Mouse (Mus musculus): Measurements from ENCODE around the gene Hexim1. TPM values are rescaled to one million over a fixed set of nuclear protein-coding genes. Genes with fewer than 3 reads are reported as not detected.

Gene Hexim1
- polyA plus RNA-seq, 1 experiment from 2014 or later: 3.4 TPM

- WGBS: 67% methylated on average over 6 of the region's 6 CpGs
Observed at GRCm38 (mm10) chr11:103081631-103082030, 34.4 kb upstream of the Hexim1 start.

GRCm38 (mm10) chr11:103093306-103093705, 22.7 kb upstream of the Hexim1 start:
- no peaks in the 10 kb centered on the region for H3K36me3 ChIP-seq (ENCODE audit: control insufficient read depth, insufficient read depth, low read length)
- 0 out of 4 replicates have a peak overlapping the region, but pooled peaks of 1 of the 2 experiments have one; percentile 14 for H3K27ac ChIP-seq (replicated peaks in 1 of 2; ENCODE audit: control insufficient read depth in 1 of 2, insufficient read depth in 1 of 2, low read depth in 2 of 2, low read length in 2 of 2)
- no peak for ATAC-seq (ENCODE audit: insufficient number of reproducible peaks, insufficient read depth, low FRiP score, low read depth)
- no peak overlapping the region for H3K4me2 ChIP-seq (ENCODE audit: low read length)
- peaks cover 42 to 51% of the 10 kb centered on the region in 2 experiments for H3K4me1 ChIP-seq (ENCODE audit: control insufficient read depth in 2 of 2, insufficient read depth in 2 of 2, low read length in 2 of 2)
- 69% methylated on average over 7 of the region's 7 CpGs for WGBS
- no peaks in the 10 kb centered on the region for H3K9me3 ChIP-seq (ENCODE audit: control insufficient read depth, low read length)
- no peak overlapping the region for H3K4me3 ChIP-seq (ENCODE audit: control insufficient read depth in 1 of 2, insufficient read depth in 1 of 2, low read depth in 1 of 2, low read length in 2 of 2)
- H3K9ac ChIP-seq (ENCODE audit: low read length): no peak overlapping the region
- H3K27me3 ChIP-seq (ENCODE audit: control insufficient read depth, insufficient read depth, low read length): no peaks in the 10 kb centered on the region

More at GRCm38 (mm10) chr11:103081631-103082030, 34.4 kb upstream of the Hexim1 start:
- Histone ChIP-seq H3K36me3 (ENCODE audit: control insufficient read depth, insufficient read depth, low read length) (peaks cover 12% of the 10 kb centered on the region), H3K9ac (ENCODE audit: low read length) (no peak overlapping the region), H3K9me3 (ENCODE audit: control insufficient read depth, low read length) (no peaks in the 10 kb centered on the region), H3K4me1 (ENCODE audit: control insufficient read depth in 2 of 2, insufficient read depth in 2 of 2, low read length in 2 of 2) (peaks cover 3 to 12% of the 10 kb centered on the region in 2 experiments; a peak in 3 of 4 replicates), H3K27me3 (ENCODE audit: control insufficient read depth, insufficient read depth, low read length) (0 out of 2 replicates have a peak, but pooled peaks cover 6% of the 10 kb centered on the region), H3K4me2 (ENCODE audit: low read length) (no peak overlapping the region), H3K4me3 (ENCODE audit: control insufficient read depth in 1 of 2, insufficient read depth in 1 of 2, low read depth in 1 of 2, low read length in 2 of 2) (no peak overlapping the region), H3K27ac (replicated peaks in 1 of 2; ENCODE audit: control insufficient read depth in 1 of 2, insufficient read depth in 1 of 2, low read depth in 2 of 2, low read length in 2 of 2) (no peak overlapping the region)
- no peak for ATAC-seq (ENCODE audit: insufficient number of reproducible peaks, insufficient read depth, low FRiP score, low read depth)

GRCm38 (mm10) chr11:103093862-103094833, 21.9 kb upstream of the Hexim1 start:
- ATAC-seq (ENCODE audit: insufficient number of reproducible peaks, insufficient read depth, low FRiP score, low read depth): peak; percentile 45; the same call in 1 of the 2 replicates
- H3K27me3 ChIP-seq (ENCODE audit: control insufficient read depth, insufficient read depth, low read length): no peaks in the 10 kb centered on the region
- H3K9ac ChIP-seq (ENCODE audit: low read length): no peak overlapping the region
- H3K27ac ChIP-seq (replicated peaks in 1 of 2; ENCODE audit: control insufficient read depth in 1 of 2, insufficient read depth in 1 of 2, low read depth in 2 of 2, low read length in 2 of 2): peak overlapping the region in 1 of 2 experiments; percentile 14; a peak in 2 of 4 replicates
- H3K36me3 ChIP-seq (ENCODE audit: control insufficient read depth, insufficient read depth, low read length): no peaks in the 10 kb centered on the region
- no peaks in the 10 kb centered on the region for H3K9me3 ChIP-seq (ENCODE audit: control insufficient read depth, low read length)
- 59% methylated on average over 20 of the region's 20 CpGs for WGBS
- no peak overlapping the region for H3K4me3 ChIP-seq (ENCODE audit: control insufficient read depth in 1 of 2, insufficient read depth in 1 of 2, low read depth in 1 of 2, low read length in 2 of 2)
- no peak overlapping the region for H3K4me2 ChIP-seq (ENCODE audit: low read length)
- H3K4me1 ChIP-seq (ENCODE audit: control insufficient read depth in 2 of 2, insufficient read depth in 2 of 2, low read length in 2 of 2): peaks cover 49 to 60% of the 10 kb centered on the region in 2 experiments

- 81% methylated on average over 9 of the region's 9 CpGs for WGBS
- H3K27ac ChIP-seq (replicated peaks in 1 of 2; ENCODE audit: control insufficient read depth in 1 of 2, insufficient read depth in 1 of 2, low read depth in 2 of 2, low read length in 2 of 2): peak overlapping the region; percentile 4 to 14; a peak in 2 of 4 replicates
- ATAC-seq (ENCODE audit: insufficient number of reproducible peaks, insufficient read depth, low FRiP score, low read depth): no peak
Observed at GRCm38 (mm10) chr11:103095107-103095670, 20.8 kb upstream of the Hexim1 start.

GRCm38 (mm10) chr11:103095801-103096200, 20.2 kb upstream of the Hexim1 start:
- H3K4me3 ChIP-seq (ENCODE audit: control insufficient read depth in 1 of 2, insufficient read depth in 1 of 2, low read depth in 1 of 2, low read length in 2 of 2): no peak overlapping the region
- H3K4me1 ChIP-seq (ENCODE audit: control insufficient read depth in 2 of 2, insufficient read depth in 2 of 2, low read length in 2 of 2): peaks cover 58 to 74% of the 10 kb centered on the region in 2 experiments
- H3K9ac ChIP-seq (ENCODE audit: low read length): no peak overlapping the region
- ATAC-seq (ENCODE audit: insufficient number of reproducible peaks, insufficient read depth, low FRiP score, low read depth): no peak
- H3K36me3 ChIP-seq (ENCODE audit: control insufficient read depth, insufficient read depth, low read length): no peaks in the 10 kb centered on the region
- H3K27me3 ChIP-seq (ENCODE audit: control insufficient read depth, insufficient read depth, low read length): no peaks in the 10 kb centered on the region
- no peak overlapping the region for H3K4me2 ChIP-seq (ENCODE audit: low read length)
- H3K27ac ChIP-seq (replicated peaks in 1 of 2; ENCODE audit: control insufficient read depth in 1 of 2, insufficient read depth in 1 of 2, low read depth in 2 of 2, low read length in 2 of 2): peak overlapping the region in 1 of 2 experiments; percentile 97; a peak in 2 of 4 replicates
- no peaks in the 10 kb centered on the region for H3K9me3 ChIP-seq (ENCODE audit: control insufficient read depth, low read length)
- WGBS: 74% methylated on average over 6 of the region's 6 CpGs

More at GRCm38 (mm10) chr11:103095107-103095670, 20.8 kb upstream of the Hexim1 start:
- no peaks in the 10 kb centered on the region for H3K36me3 ChIP-seq (ENCODE audit: control insufficient read depth, insufficient read depth, low read length)
- no peaks in the 10 kb centered on the region for H3K27me3 ChIP-seq (ENCODE audit: control insufficient read depth, insufficient read depth, low read length)
- no peak overlapping the region for H3K4me3 ChIP-seq (ENCODE audit: control insufficient read depth in 1 of 2, insufficient read depth in 1 of 2, low read depth in 1 of 2, low read length in 2 of 2)
- no peaks in the 10 kb centered on the region for H3K9me3 ChIP-seq (ENCODE audit: control insufficient read depth, low read length)
- H3K4me1 ChIP-seq (ENCODE audit: control insufficient read depth in 2 of 2, insufficient read depth in 2 of 2, low read length in 2 of 2): peaks cover 53 to 70% of the 10 kb centered on the region in 2 experiments
- H3K4me2 ChIP-seq (ENCODE audit: low read length): no peak overlapping the region
- H3K9ac ChIP-seq (ENCODE audit: low read length): no peak overlapping the region

- Histone ChIP-seq H3K36me3 (ENCODE audit: control insufficient read depth, insufficient read depth, low read length) (no peaks in the 10 kb centered on the region), H3K9ac (ENCODE audit: low read length) (peak overlapping the region; percentile 72), H3K4me1 (ENCODE audit: control insufficient read depth in 2 of 2, insufficient read depth in 2 of 2, low read length in 2 of 2) (peaks cover 66 to 79% of the 10 kb centered on the region in 2 experiments), H3K4me2 (ENCODE audit: low read length) (peak overlapping the region; percentile 70), H3K27ac (replicated peaks in 1 of 2; ENCODE audit: control insufficient read depth in 1 of 2, insufficient read depth in 1 of 2, low read depth in 2 of 2, low read length in 2 of 2) (peak overlapping the region; percentile 97), H3K27me3 (ENCODE audit: control insufficient read depth, insufficient read depth, low read length) (no peaks in the 10 kb centered on the region), H3K4me3 (ENCODE audit: control insufficient read depth in 1 of 2, insufficient read depth in 1 of 2, low read depth in 1 of 2, low read length in 2 of 2) (peak overlapping the region; percentile 28 to 34), H3K9me3 (ENCODE audit: control insufficient read depth, low read length) (no peaks in the 10 kb centered on the region)
- ATAC-seq (ENCODE audit: insufficient number of reproducible peaks, insufficient read depth, low FRiP score, low read depth): peak; percentile 48; the same call in 1 of the 2 replicates
- 8% methylated on average over 22 of the region's 22 CpGs for WGBS
Observed at GRCm38 (mm10) chr11:103096979-103097894, 18.8 kb upstream of the Hexim1 start.
